Mouse (Mus musculus) heart, embryonic 10.5 days (tissue): ENCODE results near the gene Slamf8. TPM values are rescaled to one million over a fixed set of nuclear protein-coding genes. Genes with fewer than 3 reads are reported as not detected.

Experiments
- DNase-seq: peaks from one replicate; pipeline ENCODE4 v3.0.0-alpha.2; 2017; ENCODE audit warnings: low spot score
- H3K27ac ChIP-seq: fragments of 300-500 bp; sonication (generic); 2 replicates; pipeline ENCODE4 v1.5.1; 2016; ENCODE audit warnings: mild to moderate bottlenecking
- H3K27me3 ChIP-seq: fragments of 300-500 bp; sonication (generic); 2 replicates; pipeline ENCODE4 v1.6.1; 2016; ENCODE audit warnings: mild to moderate bottlenecking; ENCODE audit not compliant: poor library complexity, insufficient read depth, severe bottlenecking
- H3K36me3 ChIP-seq: fragments of 300-500 bp; sonication (generic); 2 replicates; pipeline ENCODE4 v1.6.1; 2016; ENCODE audit warnings: mild to moderate bottlenecking, moderate library complexity
- H3K4me1 ChIP-seq: fragments of 300-500 bp; sonication (generic); 2 replicates; pipeline ENCODE4 v1.6.1; 2016; ENCODE audit warnings: mild to moderate bottlenecking
- H3K4me3 ChIP-seq: fragments of 300-500 bp; sonication (generic); 2 replicates; pipeline ENCODE4 v1.5.1; 2016; ENCODE audit warnings: mild to moderate bottlenecking, moderate library complexity
- H3K9me3 ChIP-seq: fragments of 300-500 bp; sonication (generic); 2 replicates; pipeline ENCODE4 v1.6.1; 2016; ENCODE audit warnings: mild to moderate bottlenecking, moderate library complexity
- WGBS: fragments of 180-500 bp; shearing (Covaris S2); methylation state at CpG from one replicate; pipeline ENCODE4 v1.1.7; 2016; 5-methylcytosine and 5-hydroxymethylcytosine counted together
- polyA plus RNA-seq: library from polyadenylated mRNA; unstranded; fragments of >200 nt; fragmentation: Nextera tagmentation; extraction: Ambion mirVana; gene quantifications from 2 replicates; pipeline ENCODE4 v1.2.1, GENCODE M21; 2016

Gene Slamf8
- polyA plus RNA-seq, 1 experiment from 2014 or later: not detected

- H3K4me1 ChIP-seq: peaks cover 15% of the 10 kb centered on the region; the same call in 1 of the 2 replicates
- peaks cover 51% of the 10 kb centered on the region for H3K27me3 ChIP-seq
- H3K27ac ChIP-seq: no peak overlapping the region
- no peak for DNase-seq
- no peak overlapping the region for H3K4me3 ChIP-seq
- WGBS: 46% methylated on average over 4 of the region's 4 CpGs
- H3K9me3 ChIP-seq: no peaks in the 10 kb centered on the region
- no peaks in the 10 kb centered on the region for H3K36me3 ChIP-seq
Observed at GRCm38 (mm10) chr1:172585026-172585425, 5.3 kb downstream of the Slamf8 start.

- 82% methylated on average over 6 of the region's 6 CpGs for WGBS
- Histone ChIP-seq H3K27ac (no peak overlapping the region), H3K9me3 (no peaks in the 10 kb centered on the region), H3K36me3 (no peaks in the 10 kb centered on the region), H3K4me3 (no peak overlapping the region), H3K27me3 (peaks cover 49% of the 10 kb centered on the region), H3K4me1 (peaks cover 15% of the 10 kb centered on the region; the same call in 1 of the 2 replicates)
- DNase-seq: no peak
Observed at GRCm38 (mm10) chr1:172584271-172584670, 6.1 kb downstream of the Slamf8 start.

DNA sequence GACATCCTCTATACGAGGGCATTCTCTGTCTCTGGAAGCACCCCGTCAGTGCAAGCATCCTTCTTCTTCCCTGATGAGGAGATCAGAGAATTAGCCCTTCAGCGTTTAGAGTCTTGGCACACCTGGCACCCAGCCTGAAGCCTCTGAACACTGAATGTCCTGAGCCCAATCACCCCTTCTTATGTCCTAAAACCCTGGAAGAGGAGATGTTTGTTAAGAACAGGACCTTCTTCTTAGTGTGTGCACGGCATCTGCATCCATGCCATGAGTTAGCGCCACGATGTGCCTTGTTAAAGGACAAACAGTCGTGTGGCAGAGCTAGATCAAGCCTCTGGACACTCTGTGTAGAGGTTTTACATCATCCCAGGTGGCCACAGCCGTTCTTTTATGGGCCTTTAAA, 7.9 kb downstream of the Slamf8 start:
- Histone ChIP-seq H3K27me3 (peaks cover 42% of the 10 kb centered on the region), H3K4me3 (no peak overlapping the region), H3K36me3 (no peaks in the 10 kb centered on the region), H3K4me1 (peaks cover 15% of the 10 kb centered on the region; the same call in 1 of the 2 replicates), H3K9me3 (no peaks in the 10 kb centered on the region), H3K27ac (no peak overlapping the region)
- WGBS: 83% methylated on average over 8 of the region's 8 CpGs
- peak; percentile 59 for DNase-seq

DNA sequence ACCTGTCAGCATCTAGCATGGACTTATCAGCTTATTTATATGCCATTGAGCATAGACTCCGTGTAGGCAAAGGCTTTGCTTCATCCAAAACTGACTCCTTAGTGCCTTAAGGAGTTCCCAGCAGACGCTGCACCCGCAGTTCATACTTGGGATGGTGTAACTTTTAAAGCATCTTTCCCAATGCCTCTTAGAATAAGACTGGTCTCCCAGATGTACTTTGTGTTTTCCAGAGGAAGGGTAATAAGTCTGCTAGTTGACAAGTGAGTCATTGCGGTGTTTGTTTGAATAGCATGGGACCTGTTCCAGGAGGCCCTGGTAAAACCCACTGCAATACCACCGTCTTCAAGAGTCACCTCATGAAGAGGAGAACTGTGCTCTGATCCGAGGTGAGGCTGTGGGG, 10.3 kb downstream of the Slamf8 start:
- 72% methylated on average over 6 of the region's 6 CpGs for WGBS
- Histone ChIP-seq H3K4me3 (no peak overlapping the region), H3K4me1 (no peaks in the 10 kb centered on the region), H3K27ac (no peak overlapping the region), H3K27me3 (peaks cover 30% of the 10 kb centered on the region), H3K9me3 (no peaks in the 10 kb centered on the region), H3K36me3 (no peaks in the 10 kb centered on the region)
- DNase-seq: no peak

- H3K4me1 ChIP-seq: peaks cover 16% of the 10 kb centered on the region
- no peak overlapping the region for H3K4me3 ChIP-seq
- no peak overlapping the region for H3K27ac ChIP-seq
- H3K9me3 ChIP-seq: no peaks in the 10 kb centered on the region
- WGBS: 50% methylated on average over 4 of the region's 4 CpGs
- H3K27me3 ChIP-seq: peaks cover 26% of the 10 kb centered on the region
- H3K36me3 ChIP-seq: no peaks in the 10 kb centered on the region
- no peak for DNase-seq
Observed at GRCm38 (mm10) chr1:172567758-172568157, 22.6 kb downstream of the Slamf8 start.

DNA sequence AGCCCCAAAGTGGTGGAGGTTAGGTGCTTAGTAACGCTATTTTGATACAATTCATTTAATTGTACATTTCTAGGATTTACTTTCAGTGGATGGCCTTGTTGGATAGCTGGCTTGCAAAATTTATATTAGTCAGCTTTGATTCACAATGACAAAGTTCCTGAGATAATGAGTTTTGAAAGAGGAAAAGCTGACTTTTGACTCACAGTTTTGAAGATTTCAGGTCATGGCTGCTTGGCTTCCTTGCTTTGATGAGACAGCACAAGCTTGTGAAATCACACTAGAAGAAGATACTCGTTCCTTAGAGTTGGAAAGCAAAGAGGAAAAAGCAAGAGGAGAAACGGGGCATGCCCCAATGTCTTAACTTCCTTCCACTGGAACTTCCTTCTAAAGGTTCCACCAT, 24.2 kb downstream of the Slamf8 start:
- WGBS: 59% methylated on average over 3 of the region's 3 CpGs
- Histone ChIP-seq H3K4me1 (peaks cover 28% of the 10 kb centered on the region), H3K4me3 (no peak overlapping the region), H3K36me3 (no peaks in the 10 kb centered on the region), H3K9me3 (no peaks in the 10 kb centered on the region), H3K27me3 (peaks cover 42% of the 10 kb centered on the region), H3K27ac (no peak overlapping the region)
- no peak for DNase-seq

- DNase-seq: no peak
- peaks cover 68% of the 10 kb centered on the region for H3K27me3 ChIP-seq
- no peaks in the 10 kb centered on the region for H3K36me3 ChIP-seq
- H3K9me3 ChIP-seq: no peaks in the 10 kb centered on the region
- H3K27ac ChIP-seq: peak overlapping the region; percentile 88
- H3K4me3 ChIP-seq: peak overlapping the region; percentile 84
- peaks cover 28% of the 10 kb centered on the region for H3K4me1 ChIP-seq
- WGBS: 4% methylated on average over 9 of the region's 10 CpGs
Observed at GRCm38 (mm10) chr1:172563465-172563828, 26.9 kb downstream of the Slamf8 start.

DNA sequence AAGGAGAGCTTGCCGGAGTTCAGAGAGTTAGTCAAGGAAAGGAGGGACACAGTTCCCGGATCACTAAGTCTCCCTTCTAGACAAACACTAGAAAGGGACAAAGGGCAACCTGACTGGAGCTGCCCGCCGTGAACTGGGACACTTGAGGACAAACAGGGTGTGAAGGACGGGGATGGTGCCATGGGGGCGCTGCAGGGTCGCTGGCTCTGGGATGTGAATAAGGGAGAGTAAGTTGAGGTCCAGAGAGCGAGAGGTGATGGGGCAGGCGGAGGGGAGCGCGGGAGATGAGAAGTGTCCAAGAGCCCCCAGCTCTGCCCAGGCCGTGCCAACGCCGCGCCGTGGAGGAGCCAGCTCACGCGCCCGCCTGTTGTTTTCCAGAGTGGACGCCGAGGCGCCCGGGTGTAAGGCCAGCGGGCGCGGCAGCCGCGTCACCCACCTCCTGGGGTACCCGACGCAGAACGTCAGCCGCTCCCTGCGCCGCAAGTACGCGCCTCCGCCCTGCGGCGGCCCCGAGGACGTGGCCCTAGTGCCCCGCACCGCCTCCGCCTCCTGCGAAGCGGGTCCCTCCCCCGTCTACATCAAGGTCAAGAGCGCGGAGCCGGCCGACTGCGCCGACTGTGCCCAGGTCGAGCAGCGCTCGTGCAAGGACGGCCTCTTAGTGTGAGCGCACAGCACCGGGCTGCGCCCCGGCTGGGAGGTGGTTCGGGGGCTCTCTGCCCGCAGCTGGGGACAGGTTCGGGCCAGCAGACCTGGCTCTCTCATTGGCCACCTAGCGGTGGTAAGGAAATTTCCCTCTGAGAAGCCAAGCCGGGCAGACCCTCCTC, 27.5 kb downstream of the Slamf8 start:
- DNase-seq: peak; percentile 88
- under 1% methylated on average over 66 of the region's 66 CpGs for WGBS
- Histone ChIP-seq H3K27ac (peak overlapping the region; percentile 88), H3K4me3 (peak overlapping the region; percentile 84), H3K4me1 (peaks cover 26% of the 10 kb centered on the region), H3K9me3 (no peaks in the 10 kb centered on the region), H3K36me3 (no peaks in the 10 kb centered on the region), H3K27me3 (peaks cover 73% of the 10 kb centered on the region)

DNA sequence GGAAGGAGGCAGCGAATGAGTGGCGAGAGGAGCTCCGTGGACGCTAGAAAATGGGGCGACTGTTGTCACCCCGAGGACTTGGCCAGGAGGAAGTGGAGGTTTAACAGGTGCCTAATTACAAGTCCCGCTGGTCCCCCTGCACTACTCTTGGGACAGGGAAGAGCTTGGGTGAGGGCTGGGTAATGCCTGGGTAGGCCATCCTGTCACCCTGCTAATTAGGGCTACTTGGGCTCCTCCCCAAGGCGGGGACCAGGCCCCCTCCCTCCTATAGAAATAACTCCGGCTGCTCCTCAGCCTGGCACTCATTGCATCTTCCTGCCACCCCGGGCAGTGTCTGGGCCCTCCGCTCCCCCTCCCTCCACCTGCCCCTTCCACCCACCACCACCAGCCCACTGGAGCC, 34.7 kb downstream of the Slamf8 start, which contains the start of gene Vsig8:
TSS of gene Vsig8 (plus strand) at position 301 of the 400 bp plus-strand sequence.
- Histone ChIP-seq H3K27ac (no peak within 1 kb of the TSS), H3K36me3 (no peaks in the 10 kb centered on the region), H3K27me3 (peaks cover 76% of the 10 kb centered on the region), H3K4me3 (no peak within 1 kb of the TSS), H3K4me1 (peaks cover 17% of the 10 kb centered on the region), H3K9me3 (no peaks in the 10 kb centered on the region)
- 71% methylated on average over 11 of the region's 11 CpGs for WGBS
- DNase-seq: no peak

GRCm38 (mm10) chr1:172552623-172553022, 37.7 kb downstream of the Slamf8 start:
- Histone ChIP-seq H3K27ac (no peak overlapping the region), H3K4me1 (peaks cover 35% of the 10 kb centered on the region), H3K4me3 (no peak overlapping the region), H3K36me3 (no peaks in the 10 kb centered on the region), H3K27me3 (peaks cover 53% of the 10 kb centered on the region), H3K9me3 (no peaks in the 10 kb centered on the region)
- 60% methylated on average over 1 of the region's 1 CpGs for WGBS
- no peak for DNase-seq

GRCm38 (mm10) chr1:172551009-172551408, 39.4 kb downstream of the Slamf8 start:
- WGBS: 43% methylated on average over 7 of the region's 7 CpGs
- peaks cover 37% of the 10 kb centered on the region for H3K27me3 ChIP-seq
- no peaks in the 10 kb centered on the region for H3K36me3 ChIP-seq
- H3K9me3 ChIP-seq: no peaks in the 10 kb centered on the region
- 0 out of 2 replicates have a peak overlapping the region, but pooled peaks have one; percentile 69 for H3K27ac ChIP-seq
- H3K4me3 ChIP-seq: peak overlapping the region; percentile 62
- H3K4me1 ChIP-seq: peaks cover 38% of the 10 kb centered on the region
- DNase-seq: no peak

DNA sequence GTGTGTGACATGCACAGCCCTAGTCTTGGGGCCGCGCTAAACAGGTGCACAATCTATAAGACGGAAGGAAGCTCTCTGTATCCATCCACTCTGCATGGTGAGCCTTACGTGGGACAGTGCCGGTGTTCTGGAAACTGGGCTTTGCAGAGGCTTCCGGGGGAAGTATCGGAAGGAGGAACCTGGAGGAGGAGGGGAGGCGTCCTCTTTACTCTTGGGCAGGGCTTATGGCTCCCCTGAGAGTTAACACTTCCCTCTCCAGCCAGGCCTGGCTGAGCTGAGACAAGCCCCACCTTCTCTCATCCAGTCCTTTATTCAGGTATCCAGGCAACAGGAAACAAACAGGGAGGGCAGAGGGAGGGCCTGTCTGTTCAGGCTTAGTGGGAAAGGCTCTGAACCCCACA, 39.8 kb downstream of the Slamf8 start:
- peak; percentile 90 for DNase-seq
- H3K27me3 ChIP-seq: peaks cover 32% of the 10 kb centered on the region; the same call in 1 of the 2 replicates
- 1% methylated on average over 8 of the region's 8 CpGs for WGBS
- H3K27ac ChIP-seq: peak overlapping the region; percentile 69
- H3K36me3 ChIP-seq: no peaks in the 10 kb centered on the region
- H3K9me3 ChIP-seq: no peaks in the 10 kb centered on the region
- peaks cover 38% of the 10 kb centered on the region for H3K4me1 ChIP-seq
- H3K4me3 ChIP-seq: peak overlapping the region; percentile 62

DNA sequence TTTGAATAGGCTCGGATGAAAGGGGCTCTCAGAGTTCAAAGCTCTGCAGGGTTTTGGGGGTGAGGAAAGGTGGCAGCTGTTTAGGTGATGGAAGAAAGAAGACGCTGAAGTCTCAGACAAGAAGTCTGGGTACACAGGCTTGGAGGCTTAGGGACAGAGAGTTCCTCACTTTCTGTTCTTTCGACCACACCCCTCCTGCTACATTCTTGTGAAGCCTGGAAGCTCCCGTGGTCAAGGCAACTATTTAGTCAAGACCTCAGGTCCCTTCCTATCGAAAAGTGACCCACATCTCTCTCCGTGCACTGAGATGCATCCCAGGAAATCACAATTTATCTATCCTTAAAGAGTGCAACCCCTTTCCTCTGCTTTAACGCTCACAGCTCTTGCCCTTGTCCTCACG, 40.7 kb downstream of the Slamf8 start:
- Histone ChIP-seq H3K27ac (peak overlapping the region; percentile 69), H3K36me3 (no peaks in the 10 kb centered on the region), H3K4me1 (peaks cover 38% of the 10 kb centered on the region), H3K27me3 (peaks cover 29% of the 10 kb centered on the region; the same call in 1 of the 2 replicates), H3K4me3 (peak overlapping the region; percentile 62), H3K9me3 (no peaks in the 10 kb centered on the region)
- WGBS: 3% methylated on average over 8 of the region's 8 CpGs
- no peak for DNase-seq
